Mouse (Mus musculus) embryonic facial prominence, embryonic 11.5 days (tissue): ENCODE results near the gene Gm21836. TPM values are rescaled to one million over a fixed set of nuclear protein-coding genes. Genes with fewer than 3 reads are reported as not detected.
"Not testable (repeated sequence)": the region's sequence is repeated elsewhere in the genome, so short reads cannot be mapped to it uniquely, and the experiment has no call there.

Experiments used
- ATAC-seq: fragments of 200-750 bp; cut with Nextera tagmentation; replicated peaks from 2 replicates; pipeline ENCODE4 v1.8.0; 2017; ENCODE audit warnings: low read depth; ENCODE audit not compliant: insufficient number of reproducible peaks, low FRiP score, low TSS enrichment
- DNase-seq: peaks from one replicate; pipeline ENCODE4 v3.0.0-alpha.2; 2015; ENCODE audit warnings: low spot score
- H3K27ac ChIP-seq: fragments of 300-500 bp; sonication (generic); replicated peaks from 2 replicates; pipeline ENCODE4 v1.5.1; 2014; ENCODE audit warnings: mild to moderate bottlenecking, low read depth, low read length, control low read depth
- H3K27me3 ChIP-seq: fragments of 300-500 bp; sonication (generic); 2 replicates; pipeline ENCODE4 v1.6.1; 2014; ENCODE audit warnings: mild to moderate bottlenecking, low read length, moderate library complexity, mixed read lengths; ENCODE audit not compliant: control insufficient read depth, insufficient read depth
- H3K36me3 ChIP-seq: fragments of 300-500 bp; sonication (generic); replicated peaks from 2 replicates; pipeline ENCODE4 v1.6.1; 2014; ENCODE audit warnings: low read depth, mild to moderate bottlenecking, low read length, moderate library complexity, mixed read lengths; ENCODE audit not compliant: control insufficient read depth, insufficient read depth
- H3K4me1 ChIP-seq: fragments of 300-500 bp; sonication (generic); 2 replicates; pipeline ENCODE4 v1.6.1; 2014; ENCODE audit warnings: low read length, mixed read lengths; ENCODE audit not compliant: control insufficient read depth, insufficient read depth
- H3K4me2 ChIP-seq: fragments of 300-500 bp; sonication (generic); 2 replicates; pipeline ENCODE4 v1.6.1; 2014; ENCODE audit warnings: low read depth, mild to moderate bottlenecking, control low read depth, low read length, moderate library complexity
- H3K4me3 ChIP-seq: fragments of 300-500 bp; sonication (generic); 2 replicates; pipeline ENCODE4 v1.5.1; 2014; ENCODE audit warnings: low read depth, low read length, control low read depth
- H3K9ac ChIP-seq: fragments of 300-500 bp; sonication (generic); replicated peaks from 2 replicates; pipeline ENCODE4 v1.6.1; 2014; ENCODE audit warnings: mild to moderate bottlenecking, control low read depth, low read length
- H3K9me3 ChIP-seq: fragments of 300-500 bp; sonication (generic); replicated peaks from 2 replicates; pipeline ENCODE4 v1.6.1; 2016; ENCODE audit warnings: mild to moderate bottlenecking, low read length, inconsistent platforms, mixed read lengths; ENCODE audit not compliant: control insufficient read depth
- WGBS: fragments of 180-500 bp; shearing (Covaris S2); extraction: QIAGEN DNeasy Blood & Tissue Kit; methylation state at CpG from one replicate; pipeline ENCODE4 v1.1.7; 2014; 5-methylcytosine and 5-hydroxymethylcytosine counted together
- polyA plus RNA-seq: library from polyadenylated mRNA; unstranded; fragments of >200 nt; fragmentation: Nextera tagmentation; extraction: Ambion mirVana; gene quantifications from 2 replicates; pipeline ENCODE4 v1.2.1, GENCODE M21; 2014

The Gm21836 gene
- not detected in 2 replicates for polyA plus RNA-seq

- not testable (repeated sequence) for H3K4me1 ChIP-seq, DNase-seq, H3K4me2 ChIP-seq, H3K36me3 ChIP-seq, H3K9me3 ChIP-seq, H3K27me3 ChIP-seq, H3K27ac ChIP-seq, ATAC-seq, H3K4me3 ChIP-seq, H3K9ac ChIP-seq
- 93% methylated on average over 2 of the region's 2 CpGs for WGBS
Measured at GRCm38 (mm10) chr9:124493693-124494092, at the start of gene Gm21836. Gene Gm21836, minus strand, starts transcription at chr9:124493793.

GRCm38 (mm10) chr9:124480361-124480980, 13.1 kb downstream of the Gm21836 start:
- ATAC-seq, H3K4me3 ChIP-seq, H3K9ac ChIP-seq, H3K27ac ChIP-seq, H3K27me3 ChIP-seq, DNase-seq, H3K4me1 ChIP-seq, H3K4me2 ChIP-seq, H3K36me3 ChIP-seq, H3K9me3 ChIP-seq: not testable (repeated sequence)
- 63% methylated on average over 13 of the region's 15 CpGs for WGBS

DNA sequence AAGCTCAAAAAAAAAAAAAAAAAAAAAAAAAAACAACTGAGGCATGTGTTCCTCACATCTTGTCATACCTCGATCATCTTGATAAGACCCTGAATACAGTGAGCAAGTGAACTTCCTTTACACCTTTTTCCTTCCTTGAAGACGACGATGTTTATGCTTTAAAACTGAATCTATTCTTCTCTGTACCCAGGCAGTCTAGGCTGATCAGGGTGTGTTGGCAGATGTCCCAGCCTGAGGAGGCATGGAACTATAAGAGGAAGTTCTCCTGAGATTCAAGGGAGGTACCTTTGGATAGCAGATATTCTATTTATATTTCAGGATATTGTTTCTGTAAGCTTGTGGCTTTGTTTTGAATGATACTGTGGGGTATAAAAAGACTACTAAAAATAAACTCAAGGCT, 15.5 kb downstream of the Gm21836 start:
- H3K27me3 ChIP-seq, result no peaks in the 10 kb centered on the region
- no peaks in the 10 kb centered on the region for H3K9me3 ChIP-seq
- WGBS, result 76% methylated on average over 3 of the region's 3 CpGs
- H3K4me3 ChIP-seq, result no peak overlapping the region
- no peaks in the 10 kb centered on the region for H3K4me1 ChIP-seq
- no peak overlapping the region for H3K27ac ChIP-seq
- DNase-seq (no peak), ATAC-seq (no peak)
- peaks cover 9% of the 10 kb centered on the region for H3K36me3 ChIP-seq
- no peak overlapping the region for H3K9ac ChIP-seq
- no peak overlapping the region for H3K4me2 ChIP-seq

DNA sequence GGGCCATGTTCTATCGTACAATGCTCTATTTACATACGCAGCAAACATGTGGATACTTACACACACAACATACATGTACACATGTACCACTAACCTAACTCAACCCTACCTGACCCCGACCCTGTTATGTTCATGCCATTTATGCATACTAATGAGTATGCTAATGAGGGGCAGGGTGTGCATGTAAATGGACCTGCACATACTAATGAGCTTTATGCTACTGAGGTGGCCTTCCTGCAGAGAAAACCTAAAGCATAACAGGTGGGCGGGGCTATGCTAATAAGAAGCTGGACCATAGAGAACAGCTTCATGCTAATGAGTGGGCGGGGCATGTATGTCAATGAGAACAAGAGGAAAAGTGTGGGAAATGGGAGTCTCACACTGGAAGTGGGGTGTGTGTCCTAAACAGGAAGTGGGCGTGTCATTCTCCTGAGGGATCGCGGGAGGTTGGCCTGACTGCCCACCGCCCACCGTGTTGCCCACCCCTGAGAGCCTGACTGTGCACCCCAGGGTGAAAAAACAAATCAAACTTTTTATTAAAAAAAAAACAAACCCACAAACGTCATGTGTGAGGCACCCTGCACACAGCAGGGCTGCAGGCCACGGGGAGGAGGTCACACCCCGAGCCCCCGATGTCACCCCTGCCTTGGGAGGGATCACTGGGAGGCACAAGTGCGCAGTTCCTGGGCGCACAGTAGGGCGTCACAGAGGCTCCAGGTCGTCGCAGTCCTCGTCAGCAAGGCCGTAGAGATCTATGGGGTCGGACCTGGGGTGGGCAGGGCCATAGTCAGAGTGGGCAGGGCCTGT, 17.3 kb downstream of the Gm21836 start, which contains the start of gene Ppp2r3d:
Gene Ppp2r3d, minus strand, starts transcription at position 803 of the 807 bp plus-strand sequence.
- Histone ChIP-seq H3K27ac (no peak within 1 kb of the TSS), H3K4me1 (no peaks in the 10 kb centered on the region), H3K9ac (no peak within 1 kb of the TSS), H3K36me3 (peaks cover 9% of the 10 kb centered on the region), H3K4me3 (no peak within 1 kb of the TSS), H3K9me3 (no peaks in the 10 kb centered on the region), H3K4me2 (no peak within 1 kb of the TSS), H3K27me3 (no peaks in the 10 kb centered on the region)
- peak; percentile 44; the same call in 1 of the 2 replicates for ATAC-seq
- no peak for DNase-seq
- 97% methylated on average over 22 of the region's 22 CpGs for WGBS

- Histone ChIP-seq H3K4me1 (no peaks in the 10 kb centered on the region), H3K27me3 (no peaks in the 10 kb centered on the region), H3K4me3 (no peak overlapping the region), H3K9ac (no peak overlapping the region), H3K27ac (no peak overlapping the region), H3K36me3 (peaks cover 9% of the 10 kb centered on the region), H3K4me2 (no peak overlapping the region), H3K9me3 (no peaks in the 10 kb centered on the region)
- ATAC-seq (no peak), DNase-seq (no peak)
- WGBS, result 91% methylated on average over 15 of the region's 15 CpGs
Measured at GRCm38 (mm10) chr9:124475689-124476088, 17.9 kb downstream of the Gm21836 start.

GRCm38 (mm10) chr9:124456572-124456971, 37.0 kb downstream of the Gm21836 start:
- Histone ChIP-seq H3K4me3 (no peak overlapping the region), H3K4me2 (no peak overlapping the region), H3K27me3 (no peaks in the 10 kb centered on the region), H3K4me1 (no peaks in the 10 kb centered on the region), H3K9ac (no peak overlapping the region), H3K9me3 (no peaks in the 10 kb centered on the region), H3K27ac (no peak overlapping the region), H3K36me3 (no peaks in the 10 kb centered on the region)
- DNase-seq (peak; percentile 53), ATAC-seq (no peak)
- WGBS, result 3% methylated on average over 1 of the region's 1 CpGs

Other genes with a start within 250 kb of the Gm21836 start
- gene 2010315B03Rik, start 181.1 kb downstream of the Gm21836 start, polyA plus RNA-seq, result 3.5 and 4.8 TPM in 2 replicates
- 60.1 and 81.1 TPM in 2 replicates for gene Ppp2r3d, start 16.9 kb downstream of the Gm21836 start, polyA plus RNA-seq